Mouse (Mus musculus) lung, adult 2 months (tissue): Measurements from ENCODE around the gene Umad1.

ENCODE experiments used
- CTCF ChIP-seq: fragments of 200-500 bp; IDR thresholded peaks from 2 replicates; pipeline ENCODE4 v1.5.1; 2011; ENCODE audit warnings: mild to moderate bottlenecking, low read length, control low read depth; ENCODE audit not compliant: insufficient read depth
- POLR2A ChIP-seq: fragments of 200-500 bp; IDR thresholded peaks from 2 replicates; pipeline ENCODE4 v1.6.1; 2011; ENCODE audit warnings: low read depth, mild to moderate bottlenecking, control low read depth, low read length, borderline replicate concordance; ENCODE audit errors: extremely low read depth

DNA sequence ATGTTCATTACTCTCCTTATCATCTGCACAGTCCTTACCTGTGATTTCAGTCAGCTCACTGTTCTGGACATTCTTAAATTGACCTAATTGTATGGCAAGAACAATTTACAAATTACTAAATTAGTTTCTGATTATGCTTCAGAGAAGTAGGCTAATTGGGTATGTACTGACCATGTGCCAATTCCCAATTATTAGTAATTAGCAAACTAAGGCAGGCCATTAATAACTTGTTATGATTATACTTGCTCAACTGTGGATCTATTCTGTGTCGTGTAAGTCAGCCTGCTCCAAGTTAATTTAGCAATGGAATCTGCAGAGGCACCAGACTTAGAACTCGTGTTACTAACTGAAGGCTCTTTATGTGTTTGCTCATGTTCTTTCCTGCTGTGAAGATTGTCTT lies 114.0 kb downstream of the Umad1 start:
- no peak for TF ChIP-seq CTCF
- no peak for TF ChIP-seq POLR2A
